Mouse (Mus musculus) G1E-ER4 (cell line): ENCODE results near the gene Tbc1d10c. TPM values are rescaled to one million over a fixed set of nuclear protein-coding genes. Genes with fewer than 3 reads are reported as not detected.

Experiments used
- GATA1 ChIP-seq: IDR thresholded peaks from one replicate; pipeline ENCODE4 v1.8.0; 2012; ENCODE audit warnings: low read length, inconsistent platforms
- polyA plus RNA-seq: library from polyadenylated mRNA; stranded (reverse); fragments of >175 nt; gene quantifications from 2 replicates; pipeline ENCODE4 v1.2.3, GENCODE M21; 2012

Tbc1d10c gene
- polyA plus RNA-seq, 1 experiment = 24.6 TPM

GRCm38 (mm10) chr19:4159049-4159448 lies 32.0 kb downstream of the Tbc1d10c start:
- TF ChIP-seq GATA1 = no peak

GRCm38 (mm10) chr19:4156771-4157170 lies 34.3 kb downstream of the Tbc1d10c start:
- no peak for TF ChIP-seq GATA1

GRCm38 (mm10) chr19:4156073-4156579 lies 35.0 kb downstream of the Tbc1d10c start:
- no peak for TF ChIP-seq GATA1

- no peak for TF ChIP-seq GATA1
These were observed 35.6 kb downstream of the Tbc1d10c start for GRCm38 (mm10) chr19:4155223-4156072.

GRCm38 (mm10) chr19:4154437-4155222 lies 36.5 kb downstream of the Tbc1d10c start:
- TF ChIP-seq GATA1 = no peak

GRCm38 (mm10) chr19:4153232-4153654 lies 37.8 kb downstream of the Tbc1d10c start, which contains the start of gene Ptprcap:
Gene Ptprcap (plus strand): TSS chr19:4153604.
- no peak for TF ChIP-seq GATA1

GRCm38 (mm10) chr19:4152445-4153231 lies 38.4 kb downstream of the Tbc1d10c start:
- no peak for TF ChIP-seq GATA1

- TF ChIP-seq GATA1 = no peak
These were observed 39.2 kb downstream of the Tbc1d10c start for GRCm38 (mm10) chr19:4151898-4152297.

- no peak for TF ChIP-seq GATA1
These were observed 39.6 kb downstream of the Tbc1d10c start for GRCm38 (mm10) chr19:4151488-4151860.

GRCm38 (mm10) chr19:4150567-4151487 lies 40.3 kb downstream of the Tbc1d10c start:
- no peak for TF ChIP-seq GATA1

- no peak for TF ChIP-seq GATA1
These were observed 41.2 kb downstream of the Tbc1d10c start for GRCm38 (mm10) chr19:4149764-4150461.

- TF ChIP-seq GATA1 = no peak
These were observed 41.8 kb downstream of the Tbc1d10c start for GRCm38 (mm10) chr19:4149283-4149682.

- no peak for TF ChIP-seq GATA1
These were observed 42.3 kb downstream of the Tbc1d10c start for GRCm38 (mm10) chr19:4148819-4149218.

- no peak for TF ChIP-seq GATA1
These were observed 42.6 kb downstream of the Tbc1d10c start, which contains the start of gene Coro1b for GRCm38 (mm10) chr19:4148491-4148806. Gene Coro1b (plus strand): TSS chr19:4148619.
